Mouse (Mus musculus) thymus, adult 2 months (tissue): ENCODE data around the gene Olfr1252.

Experiments
- CTCF ChIP-seq: fragments of 200-500 bp; IDR thresholded peaks from 2 replicates; pipeline ENCODE4 v1.5.1; 2012; ENCODE audit warnings: mild to moderate bottlenecking, control low read depth, low read length, moderate library complexity, borderline replicate concordance; ENCODE audit not compliant: control insufficient read depth, poor library complexity, insufficient read depth; ENCODE audit errors: extremely low read depth
- POLR2A ChIP-seq: fragments of 200-500 bp; IDR thresholded peaks from 2 replicates; pipeline ENCODE4 v1.6.1; 2012; ENCODE audit warnings: mild to moderate bottlenecking, low read length, control low read depth, moderate library complexity; ENCODE audit not compliant: control insufficient read depth, poor library complexity, insufficient read depth; ENCODE audit errors: extremely low read depth

DNA sequence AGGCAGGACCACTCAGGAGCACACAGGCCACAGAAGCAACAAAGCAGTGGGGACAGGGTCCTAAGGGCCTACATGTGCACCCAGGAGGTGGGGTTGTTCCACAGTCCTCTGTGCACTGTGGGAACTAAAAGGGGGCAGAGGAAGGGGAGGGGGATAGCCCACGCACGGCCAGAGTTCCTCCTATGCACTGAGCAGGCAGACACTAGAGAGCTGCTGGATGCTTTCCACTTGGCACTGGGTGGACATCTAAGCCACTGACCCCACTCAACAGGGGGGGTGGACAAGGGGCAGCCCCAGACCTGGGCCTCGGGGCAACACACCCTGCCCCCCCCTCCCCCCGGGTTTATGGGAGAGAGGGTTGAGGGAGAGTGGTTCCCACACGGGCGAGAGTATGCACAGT is 32.8 kb downstream of the Olfr1252 start:
- TF ChIP-seq CTCF (no peak), POLR2A (no peak)
